Mouse (Mus musculus): ENCODE measurements at regions not wholly inside any gene's neighbourhood (a gene's known extent, or its start where the extent isn't known, plus 50 kb on each side); places are given as distances from the start of the nearest gene placed in this dataset.
"Not testable (repeated sequence)": the region's sequence is repeated elsewhere in the genome, so short reads cannot be mapped to it uniquely, and the experiment has no call there.

DNA sequence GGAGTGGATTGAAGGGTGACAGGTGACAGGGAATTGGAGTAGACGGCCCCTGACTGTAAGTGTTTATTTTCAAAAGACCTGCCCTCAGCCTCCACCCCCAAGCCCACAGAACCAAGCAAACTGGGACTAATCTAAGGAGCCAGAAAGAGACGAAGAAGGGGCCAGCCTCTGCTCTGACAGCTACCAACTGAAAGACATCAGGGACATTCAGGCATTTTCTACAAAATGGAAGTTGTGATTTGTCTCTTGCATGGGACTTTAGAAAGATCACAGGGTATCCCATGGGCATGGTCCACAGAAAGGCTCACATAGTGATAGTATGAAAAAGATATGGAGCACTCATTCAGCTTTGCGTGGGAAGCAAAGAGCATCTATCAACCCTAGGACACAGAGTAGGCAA is 163.8 kb upstream of the Rapgef5 start:
- Histone ChIP-seq H3K4me2 (replicated peaks) (no peak overlapping the region), H3K9me3 (no peaks in the 10 kb centered on the region), H3K36me3 (no peaks in the 10 kb centered on the region), H3K4me3 (no peak overlapping the region), H3K9ac (no peak overlapping the region), H3K27me3 (no peaks in the 10 kb centered on the region; the same call in 1 of the 2 replicates), H3K27ac (no peak overlapping the region), H3K4me1 (no peaks in the 10 kb centered on the region)
- WGBS = 32% methylated on average over 3 of the region's 3 CpGs
- no peak for ATAC-seq (ENCODE audit: insufficient number of reproducible peaks, insufficient read depth, low FRiP score, low TSS enrichment)

DNA sequence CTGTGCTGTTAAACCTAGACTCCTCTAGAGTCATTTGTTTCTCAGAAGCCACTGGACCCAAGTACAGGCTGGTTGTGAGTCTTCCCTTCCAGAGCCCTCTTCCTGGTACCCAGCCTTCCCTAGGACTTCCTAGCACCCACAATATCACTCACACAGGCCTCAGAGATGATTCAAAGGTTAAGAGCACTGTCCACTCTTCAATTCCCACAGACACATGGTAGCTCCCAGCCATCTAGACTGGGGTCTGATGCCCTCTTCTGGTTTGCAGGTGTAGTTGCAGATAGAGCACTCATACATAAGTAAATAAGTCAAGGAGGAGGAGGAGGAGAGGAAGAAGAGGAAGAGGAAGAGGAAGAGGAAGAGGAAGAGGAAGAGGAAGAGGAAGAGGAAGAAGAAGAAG is 163.3 kb upstream of the Rapgef5 start:
- no peak overlapping the region for H3K27ac ChIP-seq

DNA sequence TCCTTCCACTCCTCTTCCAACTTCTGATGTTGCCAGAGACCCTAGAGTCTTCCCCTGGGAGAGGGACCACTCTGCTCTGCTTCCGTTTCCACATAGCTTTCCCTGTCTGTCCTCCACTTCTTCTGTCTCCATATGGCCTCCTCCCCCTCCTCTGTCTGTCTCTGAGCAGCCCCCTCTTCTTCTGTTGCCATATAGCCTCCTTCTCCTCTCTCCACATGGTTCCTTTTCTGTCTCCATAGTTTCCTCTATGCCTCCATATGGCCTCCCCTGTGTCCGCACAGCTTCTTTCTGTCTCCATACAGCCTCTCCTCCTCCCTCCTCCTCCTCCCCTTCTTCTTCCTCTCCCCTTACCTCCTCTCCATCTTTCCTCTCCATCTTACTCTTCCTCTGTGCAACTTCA is 158.5 kb upstream of the Rapgef5 start:
- H3K4me2 ChIP-seq (replicated peaks) = no peak overlapping the region
- 85% methylated on average over 2 of the region's 2 CpGs for WGBS
- H3K36me3 ChIP-seq = no peaks in the 10 kb centered on the region
- no peak for ATAC-seq (ENCODE audit: insufficient number of reproducible peaks, insufficient read depth, low FRiP score, low TSS enrichment)
- H3K27me3 ChIP-seq = no peaks in the 10 kb centered on the region; the same call in 1 of the 2 replicates
- no peak overlapping the region for H3K9ac ChIP-seq
- no peaks in the 10 kb centered on the region for H3K4me1 ChIP-seq
- no peak overlapping the region for H3K4me3 ChIP-seq
- no peak overlapping the region for H3K27ac ChIP-seq
- H3K9me3 ChIP-seq = no peaks in the 10 kb centered on the region

More for the DNA sequence above, 163.3 kb upstream of the Rapgef5 start:
- H3K9me3 ChIP-seq = no peaks in the 10 kb centered on the region
- H3K4me1 ChIP-seq = no peaks in the 10 kb centered on the region
- H3K9ac ChIP-seq = no peak overlapping the region
- no peak overlapping the region for H3K4me2 ChIP-seq (replicated peaks)
- no peak for ATAC-seq (ENCODE audit: insufficient number of reproducible peaks, insufficient read depth, low FRiP score, low TSS enrichment)
- H3K36me3 ChIP-seq = no peaks in the 10 kb centered on the region
- no peaks in the 10 kb centered on the region; the same call in 1 of the 2 replicates for H3K27me3 ChIP-seq
- no peak overlapping the region for H3K4me3 ChIP-seq

DNA sequence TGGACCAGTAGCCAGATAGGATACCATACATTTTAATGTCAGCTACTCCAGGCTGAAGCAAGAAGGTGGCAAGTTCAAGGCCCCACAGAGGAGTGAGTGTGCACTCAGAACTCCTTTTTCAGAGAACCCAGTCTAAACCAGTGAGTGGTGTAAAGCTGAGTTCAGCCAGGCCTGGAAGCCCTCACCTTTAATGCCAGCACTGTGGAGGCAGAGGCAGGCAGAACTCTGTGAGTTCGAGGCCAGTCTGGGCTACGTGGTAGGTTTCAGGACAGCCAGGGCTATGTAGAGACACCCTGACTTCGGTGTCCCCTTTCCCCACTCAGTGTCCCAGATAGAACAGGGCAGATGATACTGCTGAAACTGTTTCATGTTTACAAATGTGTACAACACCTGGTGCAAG is 157.4 kb upstream of the Rapgef5 start:
- H3K9me3 ChIP-seq = no peaks in the 10 kb centered on the region
- H3K27ac ChIP-seq = no peak overlapping the region
- no peak for ATAC-seq (ENCODE audit: insufficient number of reproducible peaks, insufficient read depth, low FRiP score, low TSS enrichment)
- H3K36me3 ChIP-seq = no peaks in the 10 kb centered on the region
- H3K4me3 ChIP-seq = no peak overlapping the region
- H3K27me3 ChIP-seq = no peaks in the 10 kb centered on the region; the same call in 1 of the 2 replicates
- no peak overlapping the region for H3K4me2 ChIP-seq (replicated peaks)
- H3K4me1 ChIP-seq = no peaks in the 10 kb centered on the region
- 90% methylated on average over 3 of the region's 3 CpGs for WGBS
- no peak overlapping the region for H3K9ac ChIP-seq

DNA sequence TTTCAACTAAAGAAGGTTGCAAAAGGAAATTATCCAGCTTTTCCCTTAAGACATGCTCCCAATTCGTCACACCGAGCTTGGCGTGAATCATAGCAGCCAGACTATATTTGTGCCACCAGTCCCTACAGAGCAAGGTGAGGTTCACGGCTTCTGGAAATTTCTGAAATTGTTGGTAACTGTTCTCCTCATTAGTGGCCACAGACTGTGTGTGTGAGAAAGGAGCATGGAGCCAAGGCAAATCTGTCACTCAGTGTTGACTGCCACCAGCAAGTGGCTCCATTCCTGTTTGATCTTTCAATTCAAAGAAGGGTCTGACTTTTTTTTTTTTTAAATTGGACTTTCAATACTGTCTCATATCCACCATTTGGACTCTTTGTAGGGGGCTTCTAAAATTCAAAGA is 156.1 kb upstream of the Rapgef5 start:
- H3K9ac ChIP-seq = no peak overlapping the region
- WGBS = 82% methylated on average over 4 of the region's 4 CpGs
- H3K9me3 ChIP-seq = no peaks in the 10 kb centered on the region
- H3K27me3 ChIP-seq = no peaks in the 10 kb centered on the region; the same call in 1 of the 2 replicates
- no peaks in the 10 kb centered on the region for H3K36me3 ChIP-seq
- no peaks in the 10 kb centered on the region for H3K4me1 ChIP-seq
- no peak for ATAC-seq (ENCODE audit: insufficient number of reproducible peaks, insufficient read depth, low FRiP score, low TSS enrichment)
- H3K4me2 ChIP-seq (replicated peaks) = no peak overlapping the region
- H3K27ac ChIP-seq = no peak overlapping the region
- H3K4me3 ChIP-seq = no peak overlapping the region

DNA sequence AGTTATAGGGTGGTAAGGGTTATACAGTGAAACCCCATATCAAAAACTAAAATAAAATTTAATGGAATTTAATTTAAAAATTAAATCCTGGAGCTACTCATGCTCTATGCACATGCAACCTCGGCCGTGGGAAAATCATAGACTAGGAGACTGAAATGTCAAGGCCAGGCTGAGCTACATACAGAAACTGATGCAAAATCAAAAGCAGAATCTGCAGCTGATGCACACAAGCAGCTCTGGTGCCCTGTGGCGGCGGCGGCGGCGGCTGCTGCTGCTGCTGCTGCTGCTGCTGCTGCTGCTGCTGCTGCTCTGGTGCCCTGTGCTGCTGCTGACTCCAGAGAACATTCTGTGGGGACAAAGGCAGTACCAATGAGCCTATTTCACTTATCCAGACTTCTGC is 154.5 kb upstream of the Rapgef5 start:
- Histone ChIP-seq H3K27me3 (no peaks in the 10 kb centered on the region; the same call in 1 of the 2 replicates), H3K36me3 (no peaks in the 10 kb centered on the region), H3K4me1 (no peaks in the 10 kb centered on the region), H3K9ac (no peak overlapping the region), H3K4me3 (no peak overlapping the region), H3K4me2 (replicated peaks) (no peak overlapping the region), H3K9me3 (no peaks in the 10 kb centered on the region), H3K27ac (no peak overlapping the region)
- no peak for ATAC-seq (ENCODE audit: insufficient number of reproducible peaks, insufficient read depth, low FRiP score, low TSS enrichment)
- WGBS = 76% methylated on average over 7 of the region's 7 CpGs

DNA sequence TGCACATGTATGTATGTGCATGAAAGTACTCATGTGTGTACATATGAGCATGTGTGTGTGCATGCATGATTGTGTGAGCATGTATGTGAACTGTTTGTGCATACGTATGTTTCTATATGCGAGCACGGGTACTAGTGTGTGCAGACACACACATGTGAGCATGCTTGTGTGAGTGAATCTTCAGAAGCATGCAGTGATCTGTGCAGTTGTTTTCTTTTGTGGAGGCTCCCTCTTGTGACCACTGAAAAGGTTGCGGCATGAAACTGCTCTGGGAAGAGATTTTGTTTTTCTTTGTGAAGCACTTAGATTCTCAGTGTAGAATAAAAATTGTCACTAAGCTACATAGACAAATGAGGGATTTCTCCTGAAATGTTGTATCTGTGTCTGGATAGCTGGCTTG is 152.8 kb upstream of the Rapgef5 start:
- not testable (repeated sequence) for H3K4me2 ChIP-seq (replicated peaks); H3K4me1 ChIP-seq; H3K36me3 ChIP-seq; H3K27ac ChIP-seq; H3K27me3 ChIP-seq; H3K4me3 ChIP-seq; ATAC-seq (ENCODE audit: insufficient number of reproducible peaks, insufficient read depth, low FRiP score, low TSS enrichment); H3K9me3 ChIP-seq; H3K9ac ChIP-seq
- 66% methylated on average over 3 of the region's 4 CpGs for WGBS

DNA sequence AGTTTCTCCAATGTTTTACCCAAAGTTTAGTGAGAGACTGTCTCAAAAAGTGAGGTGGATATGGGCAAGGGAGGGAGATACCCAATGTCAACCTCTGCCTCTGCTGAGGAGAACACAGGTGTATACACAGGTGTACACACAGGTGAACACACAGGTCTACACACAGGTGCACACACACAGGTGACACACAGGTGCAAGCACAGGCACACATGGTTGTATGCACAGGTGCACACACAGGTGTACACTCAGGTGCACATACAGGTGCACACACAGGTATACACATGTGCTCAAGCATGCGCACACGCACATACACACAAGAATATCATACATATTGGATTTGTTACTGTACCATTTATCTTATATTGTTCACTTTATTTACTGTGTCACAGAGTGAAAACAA is 151.1 kb upstream of the Rapgef5 start:
- 97% methylated on average over 2 of the region's 2 CpGs for WGBS
- Histone ChIP-seq H3K4me1 (no peaks in the 10 kb centered on the region), H3K9ac (no peak overlapping the region), H3K27ac (no peak overlapping the region), H3K27me3 (no peaks in the 10 kb centered on the region), H3K4me2 (replicated peaks) (no peak overlapping the region), H3K4me3 (no peak overlapping the region), H3K9me3 (no peaks in the 10 kb centered on the region), H3K36me3 (no peaks in the 10 kb centered on the region)
- no peak for ATAC-seq (ENCODE audit: insufficient number of reproducible peaks, insufficient read depth, low FRiP score, low TSS enrichment)

DNA sequence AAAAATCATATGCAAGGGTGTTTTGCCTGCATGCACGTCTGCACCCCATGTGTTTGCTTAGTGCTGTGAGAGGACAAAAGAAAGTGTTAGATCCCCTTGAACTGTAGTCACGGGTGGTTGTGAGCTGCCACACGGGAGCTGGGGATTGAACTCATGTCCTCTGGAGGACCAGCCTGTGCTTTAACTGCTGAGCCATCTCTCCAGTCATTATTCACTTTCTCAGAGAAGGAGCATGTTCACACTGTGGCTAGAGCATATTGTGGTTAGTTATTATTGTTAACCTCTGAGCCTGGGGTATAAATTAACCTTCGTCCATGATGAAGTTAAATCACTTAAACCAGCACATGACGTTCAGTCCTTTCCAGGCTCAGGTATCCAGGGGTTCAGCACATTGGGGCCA is 150.4 kb upstream of the Rapgef5 start:
- Histone ChIP-seq H3K27ac (no peak overlapping the region), H3K27me3 (no peaks in the 10 kb centered on the region), H3K4me2 (replicated peaks) (no peak overlapping the region), H3K4me3 (no peak overlapping the region), H3K9ac (no peak overlapping the region), H3K4me1 (no peaks in the 10 kb centered on the region), H3K36me3 (no peaks in the 10 kb centered on the region), H3K9me3 (no peaks in the 10 kb centered on the region)
- WGBS = 62% methylated on average over 5 of the region's 5 CpGs
- no peak for ATAC-seq (ENCODE audit: insufficient number of reproducible peaks, insufficient read depth, low FRiP score, low TSS enrichment)

DNA sequence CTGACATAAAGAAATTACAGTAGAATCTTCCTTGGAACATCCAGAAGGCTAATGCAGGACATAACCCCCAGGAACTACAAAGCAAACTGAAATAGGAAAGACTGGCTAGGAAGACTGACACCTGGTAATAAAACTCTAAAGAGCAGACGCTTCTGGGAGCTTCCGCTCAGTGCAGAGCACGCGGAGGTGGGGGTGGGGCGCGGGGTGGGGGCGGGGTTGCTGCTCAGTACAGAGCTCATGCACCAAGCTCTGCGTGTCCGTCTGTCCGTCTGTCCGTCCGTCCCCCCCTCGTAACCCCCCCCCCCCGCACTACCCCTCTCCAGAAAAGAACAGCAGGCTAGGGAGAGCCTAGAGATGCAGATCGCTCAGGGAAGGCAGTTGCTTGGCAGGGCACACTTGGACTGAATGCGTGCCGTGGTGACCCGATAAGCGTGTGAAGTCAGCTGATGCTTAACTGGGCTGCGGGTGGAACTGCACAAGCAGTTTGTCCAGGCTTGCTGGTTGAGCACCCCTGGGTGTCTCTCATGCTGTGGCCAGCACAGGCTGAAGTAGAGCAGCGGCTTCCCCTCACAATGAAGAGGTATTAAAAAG is 137.9 kb upstream of the Rapgef5 start:
- Histone ChIP-seq H3K36me3 (no peaks in the 10 kb centered on the region), H3K4me2 (replicated peaks) (no peak overlapping the region), H3K27me3 (no peaks in the 10 kb centered on the region), H3K4me3 (no peak overlapping the region), H3K9ac (no peak overlapping the region), H3K9me3 (no peaks in the 10 kb centered on the region), H3K4me1 (no peaks in the 10 kb centered on the region), H3K27ac (no peak overlapping the region)
- 0 out of 2 replicates have a peak, but pooled peaks have one; percentile 28 for ATAC-seq (ENCODE audit: insufficient number of reproducible peaks, insufficient read depth, low FRiP score, low TSS enrichment)
- 82% methylated on average over 21 of the region's 21 CpGs for WGBS

DNA sequence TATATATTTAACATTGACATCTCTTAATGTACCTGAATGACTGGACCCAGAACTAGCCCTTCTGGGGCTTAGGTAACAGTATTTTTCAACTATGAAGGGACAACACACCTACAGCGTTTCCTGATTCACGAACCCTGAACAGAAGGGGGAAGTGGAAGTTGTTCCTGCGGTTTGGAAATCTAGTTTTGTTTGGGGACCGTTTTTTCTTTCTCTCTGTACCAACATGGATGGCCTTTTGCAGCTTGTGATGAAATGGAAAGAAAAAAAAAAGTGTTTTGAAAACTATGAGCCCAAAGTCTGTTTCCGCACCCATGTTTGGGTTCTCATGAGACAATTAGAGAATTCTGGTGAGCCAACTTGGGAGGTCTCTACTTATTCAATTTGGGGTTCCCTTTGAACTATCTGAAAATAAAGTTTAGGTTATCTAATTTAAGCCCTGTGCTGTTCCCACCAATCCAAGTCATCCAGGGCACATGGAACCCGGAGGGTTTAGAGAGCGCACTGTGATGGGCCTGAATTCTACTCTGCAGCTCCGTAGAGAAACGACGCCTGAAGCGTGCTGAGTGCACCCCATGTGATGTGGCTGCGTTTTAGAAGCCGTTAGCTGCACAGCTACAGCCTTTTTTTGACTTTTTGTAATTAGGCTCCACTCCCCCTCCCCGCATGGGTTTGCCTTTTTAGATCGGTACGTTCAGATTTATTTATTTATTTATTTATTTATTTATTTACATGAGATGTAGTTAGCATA is 137.0 kb upstream of the Rapgef5 start:
- Histone ChIP-seq H3K4me3 (no peak overlapping the region), H3K27ac (no peak overlapping the region), H3K36me3 (no peaks in the 10 kb centered on the region), H3K4me1 (no peaks in the 10 kb centered on the region), H3K9me3 (no peaks in the 10 kb centered on the region), H3K27me3 (no peaks in the 10 kb centered on the region), H3K9ac (no peak overlapping the region), H3K4me2 (replicated peaks) (no peak overlapping the region)
- 84% methylated on average over 16 of the region's 16 CpGs for WGBS
- ATAC-seq (ENCODE audit: insufficient number of reproducible peaks, insufficient read depth, low FRiP score, low TSS enrichment) = no peak

DNA sequence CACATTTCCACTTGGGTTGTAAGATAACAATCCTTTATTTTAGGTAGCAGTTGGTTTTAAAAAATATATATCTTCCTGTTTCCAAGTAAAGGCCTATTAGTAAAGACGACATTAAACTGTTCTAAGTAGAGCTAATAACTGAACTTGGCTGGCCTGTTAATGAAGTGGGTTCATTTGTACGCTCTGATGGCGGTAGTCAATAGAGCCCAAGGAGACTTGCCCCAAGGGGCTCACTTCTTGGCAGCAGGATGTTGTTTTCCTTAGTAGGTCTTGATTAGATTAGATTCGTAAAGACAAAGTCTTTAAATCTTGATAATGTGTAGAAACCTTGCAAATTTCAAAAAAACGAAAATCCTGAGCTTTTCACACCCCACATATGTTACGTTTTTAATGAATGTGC is 135.4 kb upstream of the Rapgef5 start:
- no peak for ATAC-seq (ENCODE audit: insufficient number of reproducible peaks, insufficient read depth, low FRiP score, low TSS enrichment)
- H3K9ac ChIP-seq = no peak overlapping the region
- no peaks in the 10 kb centered on the region for H3K4me1 ChIP-seq
- no peak overlapping the region for H3K4me3 ChIP-seq
- H3K9me3 ChIP-seq = no peaks in the 10 kb centered on the region
- H3K4me2 ChIP-seq (replicated peaks) = no peak overlapping the region
- 64% methylated on average over 6 of the region's 6 CpGs for WGBS
- no peak overlapping the region for H3K27ac ChIP-seq
- H3K36me3 ChIP-seq = no peaks in the 10 kb centered on the region
- H3K27me3 ChIP-seq = no peaks in the 10 kb centered on the region

Measured in embryonic facial prominence, embryonic 12.5 days (tissue).